Mouse (Mus musculus) NIH3T3 (cell line): Measurements from ENCODE around the gene Muc13.

Source experiments
- DNase-seq: peaks from one replicate; pipeline ENCODE4 v3.0.0-alpha.2; 2012; ENCODE audit warnings: low read depth

Gene Muc13

GRCm38 (mm10) chr16:33769848-33770247 lies 24.0 kb upstream of the Muc13 start:
- DNase-seq: no peak

GRCm38 (mm10) chr16:33770778-33771454 lies 22.9 kb upstream of the Muc13 start:
- no peak for DNase-seq

GRCm38 (mm10) chr16:33772809-33773208 lies 21.0 kb upstream of the Muc13 start:
- DNase-seq: no peak

- DNase-seq: no peak
Observed at GRCm38 (mm10) chr16:33774972-33775371, 18.9 kb upstream of the Muc13 start.

- DNase-seq: peak; percentile 63
Observed at GRCm38 (mm10) chr16:33775733-33776335, 18.0 kb upstream of the Muc13 start.

- peak; percentile 70 for DNase-seq
Observed at GRCm38 (mm10) chr16:33776766-33777529, 16.9 kb upstream of the Muc13 start.

GRCm38 (mm10) chr16:33777607-33778006 lies 16.2 kb upstream of the Muc13 start:
- DNase-seq: peak; percentile 34

- DNase-seq: peak; percentile 12
Observed at GRCm38 (mm10) chr16:33781789-33782728, 11.8 kb upstream of the Muc13 start.

- no peak for DNase-seq
Observed at GRCm38 (mm10) chr16:33782729-33783091, 11.1 kb upstream of the Muc13 start.

GRCm38 (mm10) chr16:33784547-33784946 lies 9.3 kb upstream of the Muc13 start:
- DNase-seq: no peak

GRCm38 (mm10) chr16:33785092-33785704 lies 8.6 kb upstream of the Muc13 start:
- no peak for DNase-seq

GRCm38 (mm10) chr16:33786657-33787390 lies 7.0 kb upstream of the Muc13 start:
- DNase-seq: no peak

- DNase-seq: no peak
Observed at GRCm38 (mm10) chr16:33795106-33795505, 1.3 kb downstream of the Muc13 start.

- no peak for DNase-seq
Observed at GRCm38 (mm10) chr16:33795887-33796286, 2.0 kb downstream of the Muc13 start.

GRCm38 (mm10) chr16:33796756-33797155 lies 2.9 kb downstream of the Muc13 start:
- no peak for DNase-seq

- DNase-seq: peak; percentile 83
Observed at GRCm38 (mm10) chr16:33797860-33798259, 4.0 kb downstream of the Muc13 start.

- DNase-seq: peak; percentile 29
Observed at GRCm38 (mm10) chr16:33810002-33810401, 16.2 kb downstream of the Muc13 start.

GRCm38 (mm10) chr16:33818413-33819165 lies 24.8 kb downstream of the Muc13 start:
- no peak for DNase-seq

- DNase-seq: peak; percentile 91
Observed at GRCm38 (mm10) chr16:33820269-33821178, 26.7 kb downstream of the Muc13 start.
